Mouse (Mus musculus) heart, embryonic 16.5 days (tissue): ENCODE data around the gene B3glct. TPM values are rescaled to one million over a fixed set of nuclear protein-coding genes. Genes with fewer than 3 reads are reported as not detected.

Source experiments
- ATAC-seq: fragments of 200-750 bp; cut with Nextera tagmentation; replicated peaks from 2 replicates; pipeline ENCODE4 v1.8.0; 2017; ENCODE audit warnings: moderate number of reproducible peaks; ENCODE audit not compliant: insufficient read depth, low FRiP score; ENCODE audit errors: extremely low read depth
- H3K27ac ChIP-seq: fragments of 300-500 bp; sonication (generic); 2 replicates; pipeline ENCODE4 v1.5.1; 2014; ENCODE audit warnings: mild to moderate bottlenecking, low read length, control low read depth, moderate library complexity
- H3K27me3 ChIP-seq: fragments of 300-500 bp; sonication (generic); 2 replicates; pipeline ENCODE4 v1.6.1; 2014; ENCODE audit warnings: low read length, mixed read lengths; ENCODE audit not compliant: control insufficient read depth, insufficient read depth
- H3K36me3 ChIP-seq: fragments of 300-500 bp; sonication (generic); 2 replicates; pipeline ENCODE4 v1.6.1; 2014; ENCODE audit not compliant: control insufficient read depth, insufficient read depth
- H3K4me1 ChIP-seq: fragments of 300-500 bp; sonication (generic); 2 replicates; pipeline ENCODE4 v1.6.1; 2014; ENCODE audit warnings: low read length, mixed read lengths; ENCODE audit not compliant: control insufficient read depth, insufficient read depth
- H3K4me2 ChIP-seq: fragments of 300-500 bp; sonication (generic); 2 replicates; pipeline ENCODE4 v1.6.1; 2014; ENCODE audit warnings: low read depth, mild to moderate bottlenecking, control low read depth, low read length
- H3K4me3 ChIP-seq: fragments of 300-500 bp; sonication (generic); 2 replicates; pipeline ENCODE4 v1.5.1; 2014; ENCODE audit warnings: mild to moderate bottlenecking, control low read depth, low read length
- H3K9ac ChIP-seq: fragments of 300-500 bp; sonication (generic); 2 replicates; pipeline ENCODE4 v1.6.1; 2014; ENCODE audit warnings: low read length, control low read depth
- H3K9me3 ChIP-seq: fragments of 300-500 bp; sonication (generic); replicated peaks from 2 replicates; pipeline ENCODE4 v1.6.1; 2016; ENCODE audit warnings: low read length; ENCODE audit not compliant: control insufficient read depth
- WGBS: fragments of 180-500 bp; shearing (Covaris S2); extraction: QIAGEN DNeasy Blood & Tissue Kit; methylation state at CpG from one replicate; pipeline ENCODE4 v1.1.7; 2014; 5-methylcytosine and 5-hydroxymethylcytosine counted together
- polyA plus RNA-seq: library from polyadenylated mRNA; unstranded; fragments of >200 nt; fragmentation: Nextera tagmentation; extraction: Ambion mirVana; gene quantifications from 2 replicates; pipeline ENCODE4 v1.2.1, GENCODE M21; 2015

Gene B3glct
- polyA plus RNA-seq, 1 experiment from 2014 or later = 7.4 TPM

DNA sequence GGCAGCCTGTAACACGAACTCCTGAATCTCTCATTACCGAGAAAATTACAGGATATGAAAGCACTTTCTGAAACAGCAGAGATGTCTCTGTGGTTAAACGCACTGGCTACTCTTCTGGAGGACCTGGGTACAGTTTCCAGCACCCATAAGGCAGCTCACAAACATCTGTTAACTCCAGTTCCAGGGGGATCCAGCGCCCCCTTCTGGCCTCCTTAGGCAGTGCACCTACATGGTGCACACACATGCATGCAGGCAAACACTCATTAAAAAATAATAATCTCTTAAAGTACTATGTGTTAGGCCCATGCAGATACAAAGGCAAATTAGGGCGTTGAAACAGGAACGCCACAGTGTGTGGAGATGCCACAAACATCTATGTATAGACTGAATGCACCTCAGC lies 16.6 kb upstream of the B3glct start:
- 91% methylated on average over 6 of the region's 6 CpGs for WGBS
- ATAC-seq = no peak

DNA sequence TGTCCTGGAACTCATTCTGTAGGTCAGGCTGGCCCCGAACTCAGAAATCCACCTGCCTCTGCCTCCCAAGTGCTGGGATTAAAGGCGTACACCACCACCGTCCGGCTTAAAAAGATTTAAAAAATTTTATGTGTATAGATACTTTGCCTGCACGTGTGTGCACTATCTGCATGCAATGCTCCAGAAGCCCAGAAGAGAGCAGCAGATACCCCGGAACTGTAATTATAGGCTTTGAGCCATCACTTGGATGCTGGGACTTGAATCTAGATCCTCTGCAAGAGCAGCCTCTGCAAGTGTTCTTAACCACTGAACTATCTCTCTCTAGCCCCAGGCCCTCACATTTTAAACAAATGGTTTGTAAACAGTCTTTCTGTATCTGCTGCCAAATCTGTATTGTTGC lies 15.1 kb upstream of the B3glct start:
- H3K27me3 ChIP-seq = no peaks in the 10 kb centered on the region
- H3K27ac ChIP-seq = no peak overlapping the region
- 90% methylated on average over 6 of the region's 6 CpGs for WGBS
- ATAC-seq = no peak
- no peaks in the 10 kb centered on the region for H3K4me1 ChIP-seq
- no peak overlapping the region for H3K4me3 ChIP-seq
- no peak overlapping the region for H3K9ac ChIP-seq
- no peaks in the 10 kb centered on the region for H3K36me3 ChIP-seq
- no peak overlapping the region for H3K4me2 ChIP-seq
- no peaks in the 10 kb centered on the region for H3K9me3 ChIP-seq

More for the DNA sequence above, 16.6 kb upstream of the B3glct start:
- no peaks in the 10 kb centered on the region for H3K27me3 ChIP-seq
- H3K9ac ChIP-seq = no peak overlapping the region
- no peaks in the 10 kb centered on the region for H3K9me3 ChIP-seq
- no peaks in the 10 kb centered on the region for H3K36me3 ChIP-seq
- H3K27ac ChIP-seq = no peak overlapping the region
- no peaks in the 10 kb centered on the region for H3K4me1 ChIP-seq
- H3K4me2 ChIP-seq = no peak overlapping the region
- no peak overlapping the region for H3K4me3 ChIP-seq

DNA sequence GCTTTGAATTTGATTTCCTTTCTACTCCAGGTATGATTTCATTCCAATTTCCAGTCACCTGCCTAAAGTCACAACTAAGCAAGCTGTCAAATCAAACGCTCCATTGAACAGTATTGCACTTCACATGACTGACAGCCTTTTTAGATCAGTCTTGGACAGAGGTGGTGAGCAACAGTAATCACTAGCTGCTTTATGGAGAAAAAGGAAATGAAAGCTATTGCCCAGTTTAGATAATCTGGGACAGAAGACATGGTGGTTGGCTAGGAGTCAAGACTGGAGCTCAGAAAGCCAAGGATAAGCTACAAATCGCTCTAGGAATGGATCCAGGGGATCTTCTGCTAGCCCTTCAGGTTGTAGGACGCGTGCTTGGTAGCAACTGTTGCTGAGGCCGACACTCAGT lies 14.6 kb upstream of the B3glct start:
- Histone ChIP-seq H3K9me3 (no peaks in the 10 kb centered on the region), H3K27ac (no peak overlapping the region), H3K36me3 (no peaks in the 10 kb centered on the region), H3K4me2 (no peak overlapping the region), H3K9ac (no peak overlapping the region), H3K4me1 (no peaks in the 10 kb centered on the region), H3K27me3 (no peaks in the 10 kb centered on the region), H3K4me3 (no peak overlapping the region)
- 70% methylated on average over 5 of the region's 5 CpGs for WGBS
- ATAC-seq = no peak

DNA sequence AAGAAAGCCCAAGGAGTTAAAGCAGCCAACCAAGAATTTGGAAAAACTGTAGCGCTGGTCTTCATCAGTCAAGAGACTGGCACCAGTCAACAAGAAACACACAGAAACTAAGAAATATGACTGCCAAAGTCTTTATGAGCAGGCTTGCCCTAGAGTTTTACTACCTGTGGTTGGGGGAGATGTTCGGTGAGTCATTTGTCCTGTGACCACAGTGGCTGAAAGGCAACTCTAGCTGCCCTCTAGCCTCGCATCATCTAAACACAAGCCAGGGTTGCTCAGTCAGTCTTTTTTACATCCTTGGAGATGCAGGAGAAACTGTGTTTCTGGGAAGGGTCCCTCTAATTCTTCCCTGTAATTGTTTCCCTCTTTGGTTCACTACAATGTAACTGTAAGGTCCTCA lies 834 bp upstream of the B3glct start:
- peaks cover 8% of the 10 kb centered on the region for H3K4me1 ChIP-seq
- no peak overlapping the region for H3K27ac ChIP-seq
- H3K9me3 ChIP-seq = no peaks in the 10 kb centered on the region
- no peaks in the 10 kb centered on the region for H3K36me3 ChIP-seq
- ATAC-seq = no peak
- peaks cover 5% of the 10 kb centered on the region; the same call in 1 of the 2 replicates for H3K27me3 ChIP-seq
- WGBS = 92% methylated on average over 3 of the region's 3 CpGs
- no peak overlapping the region for H3K4me3 ChIP-seq
- no peak overlapping the region for H3K9ac ChIP-seq
- no peak overlapping the region for H3K4me2 ChIP-seq

DNA sequence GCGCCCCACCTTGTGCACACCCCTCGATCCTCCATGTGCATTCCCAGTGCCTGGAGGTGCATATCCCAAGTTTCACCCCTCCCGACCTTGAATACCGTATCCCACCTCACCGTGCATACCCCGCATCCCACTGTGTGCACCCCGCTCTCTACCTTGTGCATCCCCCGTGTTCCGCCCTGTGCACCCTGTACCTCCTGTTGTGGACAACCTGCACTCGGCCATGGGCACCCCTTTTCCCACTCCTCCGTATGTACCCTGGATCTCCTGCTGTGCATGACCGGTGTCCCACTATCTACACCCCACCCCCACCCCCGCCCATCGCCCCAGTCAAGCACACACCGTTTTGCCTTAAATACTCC lies 939 bp downstream of the B3glct start:
- peak overlapping the region; percentile 92 for H3K9ac ChIP-seq
- peak overlapping the region; percentile 79 for H3K4me3 ChIP-seq
- H3K4me2 ChIP-seq = peak overlapping the region; percentile 89
- peaks cover 8% of the 10 kb centered on the region for H3K4me1 ChIP-seq
- H3K9me3 ChIP-seq = no peaks in the 10 kb centered on the region
- no peaks in the 10 kb centered on the region for H3K36me3 ChIP-seq
- 2% methylated on average over 15 of the region's 15 CpGs for WGBS
- ATAC-seq = no peak
- H3K27me3 ChIP-seq = peaks cover 5% of the 10 kb centered on the region; the same call in 1 of the 2 replicates
- H3K27ac ChIP-seq = no peak overlapping the region

DNA sequence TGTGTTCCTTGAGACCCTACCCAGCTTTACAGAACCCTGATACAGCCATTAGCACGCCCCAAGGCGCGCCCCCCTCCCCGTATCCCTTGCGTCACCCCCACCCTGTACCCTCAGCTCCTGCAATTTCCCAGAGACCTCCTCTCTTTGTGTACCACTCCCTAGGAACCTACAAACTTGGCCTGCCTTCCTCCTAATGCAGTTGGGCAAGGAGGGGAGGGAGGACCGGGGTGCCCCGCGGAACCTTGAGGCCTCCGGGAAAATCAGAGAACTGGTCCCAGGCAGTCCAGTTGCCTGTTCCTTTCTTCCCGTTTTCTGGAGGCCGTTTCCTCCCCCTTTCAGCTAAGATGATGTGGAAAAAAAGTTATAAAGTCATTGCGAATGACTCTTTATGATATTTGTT lies 1.3 kb downstream of the B3glct start:
- H3K9ac ChIP-seq = no peak overlapping the region; the same call in none of the 2 replicates
- peaks cover 8% of the 10 kb centered on the region for H3K4me1 ChIP-seq
- no peak for ATAC-seq
- 12% methylated on average over 12 of the region's 12 CpGs for WGBS
- no peaks in the 10 kb centered on the region for H3K9me3 ChIP-seq
- H3K27ac ChIP-seq = no peak overlapping the region
- H3K4me3 ChIP-seq = peak overlapping the region; percentile 79
- peak overlapping the region; percentile 89 for H3K4me2 ChIP-seq
- peaks cover 5% of the 10 kb centered on the region; the same call in 1 of the 2 replicates for H3K27me3 ChIP-seq
- H3K36me3 ChIP-seq = no peaks in the 10 kb centered on the region

DNA sequence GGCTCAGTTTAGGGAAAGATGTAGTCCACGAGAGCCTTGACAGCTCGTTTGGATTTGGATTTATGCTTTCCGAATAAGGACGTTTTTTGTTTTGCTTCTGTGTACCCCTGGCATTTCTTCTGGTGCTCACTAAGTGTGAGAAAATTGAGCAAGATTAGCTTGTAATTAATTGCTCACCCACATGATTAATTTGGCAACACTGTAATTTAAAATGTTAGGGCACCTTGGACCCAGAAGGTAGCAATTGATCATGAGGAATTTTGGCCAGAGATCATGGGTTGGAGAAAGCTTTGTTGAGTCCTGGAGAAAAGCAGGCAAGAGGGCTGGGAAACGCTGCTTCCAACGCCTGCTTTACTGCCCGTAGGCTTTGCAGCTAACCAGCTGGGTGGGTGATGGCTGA lies 1.9 kb downstream of the B3glct start:
- no peaks in the 10 kb centered on the region for H3K36me3 ChIP-seq
- no peaks in the 10 kb centered on the region for H3K9me3 ChIP-seq
- H3K9ac ChIP-seq = no peak overlapping the region
- H3K27me3 ChIP-seq = peaks cover 5% of the 10 kb centered on the region; the same call in 1 of the 2 replicates
- H3K27ac ChIP-seq = no peak overlapping the region
- H3K4me2 ChIP-seq = no peak overlapping the region
- H3K4me3 ChIP-seq = no peak overlapping the region
- peaks cover 8% of the 10 kb centered on the region for H3K4me1 ChIP-seq
- 73% methylated on average over 7 of the region's 7 CpGs for WGBS
- ATAC-seq = no peak

DNA sequence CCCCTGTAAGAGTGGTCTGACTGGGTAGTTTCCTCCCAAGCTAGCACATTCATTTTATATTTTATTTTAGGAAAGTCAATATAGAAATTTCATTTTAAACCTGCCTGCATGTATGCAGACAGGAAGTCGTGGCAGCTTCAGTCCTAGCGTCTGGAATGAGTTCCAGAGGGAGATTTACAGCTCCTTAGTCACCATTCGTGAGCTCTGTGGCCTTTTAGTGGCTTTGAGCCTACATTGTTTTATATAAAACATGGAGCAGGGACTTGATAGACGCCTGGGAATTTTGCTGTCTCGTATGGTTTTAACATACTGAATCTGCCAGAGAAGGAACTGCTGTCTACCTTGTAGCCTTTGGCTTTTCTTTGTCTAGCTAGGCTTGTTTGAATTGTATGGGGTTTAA lies 2.9 kb downstream of the B3glct start:
- no peaks in the 10 kb centered on the region for H3K36me3 ChIP-seq
- H3K9me3 ChIP-seq = no peaks in the 10 kb centered on the region
- WGBS = 68% methylated on average over 5 of the region's 5 CpGs
- no peak overlapping the region for H3K4me2 ChIP-seq
- H3K4me1 ChIP-seq = peaks cover 8% of the 10 kb centered on the region
- no peak overlapping the region for H3K27ac ChIP-seq
- H3K4me3 ChIP-seq = no peak overlapping the region
- peaks cover 5% of the 10 kb centered on the region; the same call in 1 of the 2 replicates for H3K27me3 ChIP-seq
- no peak overlapping the region for H3K9ac ChIP-seq
- ATAC-seq = no peak

DNA sequence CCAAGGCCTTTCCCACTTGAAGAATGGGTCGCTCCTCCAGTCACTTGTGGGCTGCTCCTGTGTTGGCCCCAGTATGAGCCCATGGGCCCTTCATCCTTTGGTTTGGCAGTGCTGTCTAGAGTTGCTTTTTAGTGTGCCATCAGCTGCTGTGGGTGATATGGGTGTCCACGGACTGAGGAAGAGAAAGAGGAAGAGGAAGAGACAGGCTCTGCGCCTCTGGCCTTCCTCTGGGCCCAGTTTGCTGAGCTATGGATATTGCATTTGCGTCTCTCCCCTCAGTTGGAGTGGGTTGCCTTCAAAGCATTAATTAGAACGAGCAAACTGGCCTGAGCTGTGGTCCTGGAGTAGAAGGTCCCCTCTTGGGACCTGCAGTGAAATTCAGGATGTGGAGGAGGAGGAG lies 11.8 kb downstream of the B3glct start:
- no peaks in the 10 kb centered on the region for H3K4me1 ChIP-seq
- H3K36me3 ChIP-seq = no peaks in the 10 kb centered on the region
- H3K27me3 ChIP-seq = no peaks in the 10 kb centered on the region
- no peak overlapping the region for H3K9ac ChIP-seq
- no peak overlapping the region for H3K4me2 ChIP-seq
- peaks cover 4% of the 10 kb centered on the region; the same call in 1 of the 2 replicates for H3K9me3 ChIP-seq
- no peak overlapping the region for H3K27ac ChIP-seq
- ATAC-seq = no peak
- WGBS = 66% methylated on average over 5 of the region's 5 CpGs
- no peak overlapping the region for H3K4me3 ChIP-seq
